Mouse (Mus musculus): ENCODE measurements around the gene Cd27.
"Not testable (repeated sequence)": the region's sequence is repeated elsewhere in the genome, so short reads cannot be mapped to it uniquely, and the experiment has no call there.

Cd27 gene

DNA sequence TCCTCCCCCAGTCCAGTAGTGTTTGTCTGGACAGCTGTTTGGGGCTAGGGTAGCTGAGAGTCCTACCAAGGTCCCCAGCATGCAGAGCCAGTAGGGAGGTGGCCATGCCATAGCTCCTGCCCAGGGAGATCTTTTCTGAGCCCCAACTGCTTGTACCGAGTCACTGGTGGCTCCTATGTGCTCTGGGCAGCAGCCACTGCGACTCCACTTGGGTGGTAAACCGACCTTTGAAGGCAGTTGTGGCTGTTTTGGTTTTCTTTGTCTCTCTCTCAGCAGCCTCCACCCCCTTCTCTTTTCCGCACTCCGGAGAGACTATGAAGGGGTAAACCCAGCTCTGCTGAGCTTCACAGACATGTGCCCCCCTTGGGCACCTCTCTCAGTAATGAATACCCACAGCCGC, at the start of gene Cd27:
Gene Cd27 (minus strand): TSS at position 229 of the 400 bp plus-strand sequence.
- no peak for DNase-seq (ENCODE audit: low read depth, low spot score)

DNA sequence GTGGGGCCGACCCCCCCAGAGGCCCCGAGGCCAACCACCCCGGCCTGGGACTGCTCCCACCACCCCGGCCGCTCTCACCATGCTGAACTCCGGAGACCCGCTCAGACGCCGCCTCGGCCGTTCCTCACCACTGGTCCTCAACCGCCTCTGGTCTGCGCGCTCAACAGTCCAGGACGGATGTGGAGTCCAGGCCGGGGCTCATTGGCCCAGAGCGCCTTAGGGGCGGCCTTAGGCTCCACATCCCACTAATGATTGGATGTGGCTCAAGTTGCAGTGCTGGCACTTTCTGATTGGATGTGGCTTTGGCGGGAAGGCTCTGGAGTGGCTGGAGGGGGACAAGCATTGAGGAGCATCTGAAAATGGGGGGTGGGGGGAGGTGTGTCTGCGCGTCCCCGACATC, 49.1 kb upstream of the Cd27 start, which contains the start of gene Tuba3a:
Gene Tuba3a (minus strand): TSS at position 153 of the 400 bp plus-strand sequence.
- peak; percentile 75 for DNase-seq (ENCODE audit: low read depth, low spot score)

DNA sequence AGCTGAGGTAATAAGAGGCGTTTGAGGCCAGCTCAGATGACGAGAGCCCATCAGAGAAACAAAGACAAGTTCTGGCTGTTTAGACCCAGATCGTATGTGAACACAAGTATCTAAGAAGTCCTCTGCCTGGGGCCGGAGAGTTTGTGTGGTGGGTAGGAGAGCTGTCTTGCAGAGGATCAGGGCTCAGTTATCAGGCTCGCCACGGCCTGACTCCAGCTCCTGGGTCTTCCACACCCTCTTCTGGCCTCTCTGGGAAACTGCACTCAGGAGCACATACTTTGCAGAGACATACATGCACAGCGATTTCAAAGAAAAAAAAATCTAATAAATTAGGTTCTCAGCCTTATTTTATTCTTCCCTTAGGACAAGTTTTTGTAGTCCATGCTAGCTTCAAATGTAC, 47.9 kb upstream of the Cd27 start:
- DNase-seq (ENCODE audit: low read depth, low spot score), result peak; percentile 63

DNA sequence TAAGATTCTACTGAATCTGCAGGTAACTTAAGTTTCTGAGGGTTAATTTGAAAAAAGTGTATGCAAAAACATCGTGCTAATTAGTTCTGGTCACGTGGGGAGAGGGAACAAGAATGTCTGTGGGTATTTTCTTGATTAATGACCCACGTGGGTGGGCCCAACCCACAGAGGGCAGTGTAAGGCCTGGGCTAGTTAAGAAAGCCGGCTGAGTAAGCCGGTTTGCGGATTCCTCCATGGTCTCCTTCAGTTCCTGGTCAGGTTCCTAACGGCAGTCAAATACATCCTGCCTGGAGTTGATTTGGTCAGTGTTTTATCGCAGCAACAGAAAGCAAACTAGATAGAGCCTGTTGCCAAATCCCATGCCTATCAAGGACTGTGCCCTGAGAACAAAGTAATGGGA, 47.4 kb upstream of the Cd27 start:
- DNase-seq (ENCODE audit: low read depth, low spot score), result no peak

DNA sequence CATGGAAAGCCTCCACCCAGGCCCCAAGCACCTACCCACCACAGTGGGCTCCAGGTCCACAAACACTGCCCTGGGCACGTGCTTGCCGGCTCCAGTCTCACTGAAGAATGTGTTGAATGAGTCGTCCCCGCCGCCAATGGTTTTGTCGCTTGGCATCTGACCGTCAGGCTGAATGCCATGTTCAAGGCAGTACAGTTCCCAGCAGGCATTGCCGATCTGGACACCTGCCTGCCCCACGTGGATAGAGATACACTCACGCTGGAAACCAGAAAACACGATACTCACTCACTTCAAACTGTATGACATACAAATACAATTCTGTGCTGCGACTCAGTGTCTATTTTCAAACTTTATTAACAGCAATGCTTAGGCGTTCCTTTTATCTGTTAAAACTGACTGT, 45.9 kb upstream of the Cd27 start:
- DNase-seq (ENCODE audit: low read depth, low spot score), result not testable (repeated sequence)

DNA sequence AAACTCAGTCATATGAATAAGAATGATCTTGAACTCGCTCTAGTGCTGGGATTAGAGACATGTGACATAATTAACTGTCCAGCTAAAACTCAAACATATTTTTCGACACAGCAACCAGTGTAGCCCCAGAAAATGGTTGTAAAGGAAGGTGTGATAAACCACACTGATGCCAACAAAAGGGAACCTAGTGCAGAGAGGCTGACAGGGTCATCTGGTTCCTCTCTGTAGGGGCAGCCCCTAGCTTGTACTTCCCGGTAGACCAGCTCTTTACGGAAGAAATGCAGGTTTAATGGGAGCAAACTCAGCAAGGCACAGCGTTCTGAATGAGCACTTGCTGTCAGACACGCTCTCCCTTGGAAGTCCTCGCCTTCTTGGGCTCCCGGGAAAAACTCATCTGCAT, 42.9 kb upstream of the Cd27 start:
- no peak for DNase-seq (ENCODE audit: low read depth, low spot score)

DNA sequence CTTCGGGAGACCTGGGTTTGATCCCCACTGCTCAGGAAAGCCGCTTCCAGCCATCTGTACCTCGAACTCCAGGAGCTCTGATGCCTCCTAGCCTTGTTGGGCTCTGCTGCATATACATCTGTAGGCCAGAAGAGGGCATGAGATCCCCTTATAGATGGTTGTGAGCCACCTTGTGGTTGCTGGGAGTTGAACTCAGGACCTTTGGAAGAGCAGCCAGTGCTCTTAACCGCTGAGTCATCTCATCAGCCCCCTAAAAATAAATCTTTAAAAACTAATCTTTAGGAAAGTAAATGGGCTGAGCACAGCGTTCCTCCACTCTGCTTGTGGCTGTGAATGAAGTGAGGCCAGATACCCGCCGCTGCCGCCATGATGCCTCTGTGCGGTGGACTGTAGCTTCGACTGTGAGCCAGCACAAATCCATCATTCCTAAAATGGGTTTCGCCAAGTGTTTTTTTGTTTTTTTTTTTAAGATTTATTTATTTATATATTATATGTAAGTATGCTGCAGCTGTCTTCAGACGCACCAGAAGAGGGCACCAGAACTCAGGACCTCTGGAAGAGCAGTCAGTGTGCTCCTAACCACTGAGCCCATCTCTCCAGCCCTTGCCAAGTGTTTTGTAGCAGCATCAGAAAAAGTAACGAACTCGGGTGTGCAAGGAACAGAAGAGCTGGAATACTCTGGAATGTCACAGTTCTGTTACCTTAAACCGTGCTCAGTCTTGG, 38.2 kb upstream of the Cd27 start:
- peak; percentile 85 for DNase-seq (ENCODE audit: low read depth, low spot score)

DNA sequence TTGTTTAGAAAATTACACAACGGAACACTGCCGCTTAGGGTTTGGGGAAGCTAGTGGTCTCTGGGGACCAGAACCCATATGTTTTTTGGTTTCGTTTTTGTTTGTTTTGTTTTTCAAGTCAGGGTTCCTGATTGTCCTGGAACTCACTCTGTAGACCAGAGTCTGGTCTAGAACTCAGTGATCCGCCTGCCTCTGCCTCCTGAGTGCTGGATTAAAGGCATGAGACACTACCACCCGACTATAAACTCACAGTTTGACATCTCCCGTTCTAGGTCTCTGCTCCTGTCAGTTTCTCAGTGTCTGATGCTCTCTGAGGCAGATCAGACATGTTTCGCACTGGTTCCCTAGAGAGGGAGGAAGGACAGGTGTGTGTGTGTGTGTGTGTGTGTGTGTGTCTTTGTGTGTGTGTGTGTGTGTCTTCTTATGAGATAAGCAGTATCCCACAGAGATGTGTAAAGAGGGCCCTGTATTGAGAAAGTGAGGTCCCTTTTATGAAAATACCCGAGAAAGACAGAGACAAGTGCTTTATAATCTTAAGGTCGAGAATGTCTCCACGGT, 35.5 kb upstream of the Cd27 start:
- no peak for DNase-seq (ENCODE audit: low read depth, low spot score)

DNA sequence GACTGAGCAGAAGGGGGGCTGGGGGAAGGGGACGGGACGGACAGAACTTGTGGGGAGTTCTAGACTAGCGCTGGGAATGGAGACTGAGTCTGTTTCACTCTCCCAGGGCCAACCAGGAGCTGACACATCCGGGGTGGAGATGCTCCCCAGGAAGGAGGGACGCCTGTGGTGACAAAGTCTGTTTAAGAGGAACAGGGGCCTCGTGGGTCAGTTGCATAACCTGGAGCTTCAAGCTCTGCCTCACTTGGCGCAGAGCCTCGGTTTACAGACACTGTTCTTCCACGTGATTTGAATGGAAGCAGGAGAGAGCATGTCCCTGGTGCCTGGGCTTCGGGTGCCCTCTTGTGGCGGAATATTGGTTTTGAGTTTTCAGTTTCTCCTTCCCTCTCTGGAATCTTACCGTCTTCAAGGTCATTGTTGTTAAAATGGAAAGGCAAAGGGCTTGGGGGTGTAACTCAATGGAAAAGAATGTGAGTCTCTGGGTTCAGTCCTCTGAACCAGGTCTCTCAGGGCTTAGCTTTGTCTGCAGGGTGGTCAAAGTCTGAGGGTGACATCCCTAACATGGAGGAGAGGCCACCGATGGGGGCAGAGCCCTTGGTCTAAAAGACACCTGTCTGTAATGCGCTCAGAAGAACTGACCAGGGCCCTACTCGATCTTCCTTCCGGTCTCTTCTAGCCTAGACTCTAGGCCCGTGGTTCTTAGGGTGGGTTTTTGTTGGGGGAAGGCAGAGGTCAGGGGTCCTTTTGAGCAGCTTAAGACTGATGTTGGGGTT, 34.8 kb upstream of the Cd27 start:
- peak; percentile 95 for DNase-seq (ENCODE audit: low read depth, low spot score)

DNA sequence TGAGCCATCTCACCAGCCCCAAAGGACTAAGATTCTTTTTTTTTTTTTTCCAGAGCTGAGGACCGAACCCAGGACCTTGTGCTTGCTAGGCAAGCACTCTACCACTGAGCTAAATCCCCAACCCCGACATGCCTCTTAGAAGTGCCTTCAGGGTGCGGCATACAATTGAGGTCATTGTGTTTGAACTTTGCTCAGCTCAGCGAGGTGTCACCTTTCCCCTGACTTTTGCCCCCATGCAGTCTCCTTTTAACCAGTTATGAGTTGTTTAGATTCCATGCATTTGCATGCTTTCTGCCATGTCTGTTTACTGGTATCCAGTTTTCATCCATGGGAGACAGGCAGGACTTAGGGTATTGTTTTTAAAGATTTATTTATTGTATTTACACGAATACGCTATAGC, 32.0 kb upstream of the Cd27 start:
- DNase-seq (ENCODE audit: low read depth, low spot score), result peak; percentile 73

DNA sequence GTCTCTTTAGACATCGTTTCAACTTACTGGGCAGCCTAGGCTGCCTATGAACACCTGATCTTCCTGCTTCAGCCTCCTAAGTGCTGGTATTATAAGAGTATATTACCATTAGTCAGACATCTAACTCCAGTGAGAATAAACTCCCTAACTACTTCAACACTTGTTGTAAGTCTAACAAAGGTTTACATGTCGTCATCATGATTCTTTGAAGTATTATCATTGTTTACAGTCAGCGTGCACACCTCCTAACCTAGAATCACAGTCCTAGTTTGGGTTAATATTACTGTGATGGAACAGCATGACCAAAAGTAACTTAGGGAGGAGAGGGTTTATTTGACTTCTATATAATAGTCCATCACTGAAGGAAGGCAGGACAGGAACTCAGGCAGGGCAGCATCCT, 30.7 kb upstream of the Cd27 start:
- no peak for DNase-seq (ENCODE audit: low read depth, low spot score)

DNA sequence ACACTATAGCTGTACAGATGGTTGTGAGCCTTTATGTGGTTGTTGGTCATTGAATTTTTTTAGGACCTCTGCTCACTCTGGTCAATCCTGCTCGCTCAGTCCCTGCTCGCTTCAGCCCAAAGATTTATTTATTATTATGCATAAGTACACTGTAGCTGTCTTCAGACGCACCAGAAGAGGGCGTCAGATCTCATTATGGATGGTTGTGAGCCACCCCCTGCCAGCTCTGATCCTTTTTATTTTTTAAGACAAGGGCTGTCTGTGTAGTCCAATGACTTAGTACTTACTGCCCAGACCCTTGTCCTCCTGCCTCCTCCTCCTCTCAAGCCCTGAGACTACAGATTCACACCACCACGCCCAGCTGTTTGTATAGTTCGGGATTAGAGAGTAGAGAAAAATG, 29.8 kb upstream of the Cd27 start:
- DNase-seq (ENCODE audit: low read depth, low spot score), result not testable (repeated sequence)

DNA sequence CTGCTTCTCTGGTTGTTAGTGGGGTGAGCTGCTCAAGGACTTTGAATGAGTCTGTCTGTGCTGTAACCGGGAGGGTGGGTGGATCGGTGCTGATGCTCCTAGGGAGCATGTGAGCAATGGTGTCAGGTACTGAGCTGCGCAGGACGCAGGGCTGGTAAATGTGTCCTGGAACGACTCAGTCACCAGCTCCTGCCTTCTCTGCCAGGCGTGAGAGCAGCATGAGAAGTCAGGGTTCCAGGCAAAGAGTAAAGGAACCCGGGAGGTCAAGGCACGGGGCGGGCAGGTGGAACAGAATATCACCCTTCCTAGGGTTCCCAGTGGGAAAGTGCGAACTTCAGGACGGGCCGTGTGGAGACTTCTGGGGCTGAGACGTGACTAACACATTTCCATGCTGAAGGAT, 29.3 kb upstream of the Cd27 start:
- no peak for DNase-seq (ENCODE audit: low read depth, low spot score)

DNA sequence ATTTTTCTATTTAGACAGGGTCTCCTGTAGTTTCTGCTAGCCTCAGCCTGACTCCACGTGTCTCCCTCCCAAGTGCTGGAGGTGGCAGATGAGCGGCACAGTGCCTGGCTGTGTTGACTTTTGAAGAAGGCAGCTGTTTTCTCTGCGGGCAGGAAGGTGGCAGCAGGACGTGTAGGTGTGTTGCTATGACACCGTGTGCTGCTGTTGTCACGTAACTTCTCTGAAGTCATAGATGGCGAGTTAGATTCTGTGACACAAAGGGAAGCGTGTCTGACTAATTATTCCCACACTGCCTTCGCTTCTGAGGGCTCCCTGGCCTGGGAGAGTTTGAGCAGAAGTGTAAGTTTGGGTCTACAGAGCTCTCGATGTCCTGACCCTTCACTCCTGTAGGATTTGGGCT, 28.4 kb upstream of the Cd27 start:
- DNase-seq (ENCODE audit: low read depth, low spot score), result no peak

DNA sequence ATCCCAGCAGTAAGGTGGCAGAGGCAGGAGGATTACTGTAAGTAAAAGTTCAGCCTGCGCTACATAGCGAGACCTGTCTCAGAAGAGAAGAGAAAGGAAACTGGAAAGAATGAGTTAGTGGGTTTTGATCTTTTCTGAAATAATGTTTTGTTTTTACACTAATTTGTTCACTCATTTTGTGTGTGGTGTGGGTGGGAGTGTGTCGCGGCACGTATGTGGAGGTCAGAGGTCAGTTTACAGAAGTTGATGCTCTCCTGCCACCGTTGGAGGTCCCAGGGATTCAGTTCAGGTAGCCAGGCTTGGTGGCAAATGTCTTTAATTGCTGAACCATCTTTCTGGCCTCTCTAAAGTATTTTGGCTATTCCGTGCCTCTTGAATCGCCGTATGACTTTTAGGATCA, 27.4 kb upstream of the Cd27 start:
- no peak for DNase-seq (ENCODE audit: low read depth, low spot score)

DNA sequence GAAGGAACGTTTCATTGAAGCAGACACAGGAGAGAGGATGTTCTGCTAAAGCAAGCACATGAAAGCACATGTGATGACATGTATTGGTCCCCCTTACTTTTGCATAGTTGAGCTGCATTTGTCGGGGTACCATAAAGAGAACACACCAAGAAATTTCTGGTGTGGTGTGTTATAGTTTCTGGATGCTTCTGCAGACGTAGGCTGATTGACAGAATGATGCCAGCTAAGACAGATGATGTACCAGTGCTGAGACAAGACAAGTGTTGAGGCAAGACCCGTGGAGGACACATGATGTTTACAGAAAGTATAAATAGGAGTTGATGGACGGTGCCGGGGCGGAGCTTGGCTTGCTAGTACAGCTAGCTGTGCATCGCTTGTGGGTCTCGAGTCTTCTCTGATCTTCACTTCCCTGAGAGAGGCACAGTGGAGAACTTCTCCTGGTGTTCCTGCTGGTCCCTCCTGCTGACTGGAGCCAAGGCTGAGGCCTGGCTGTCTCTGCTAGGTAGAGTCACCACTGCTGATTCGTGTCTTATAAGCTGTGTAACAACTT, 23.3 kb upstream of the Cd27 start:
- DNase-seq (ENCODE audit: low read depth, low spot score), result no peak

DNA sequence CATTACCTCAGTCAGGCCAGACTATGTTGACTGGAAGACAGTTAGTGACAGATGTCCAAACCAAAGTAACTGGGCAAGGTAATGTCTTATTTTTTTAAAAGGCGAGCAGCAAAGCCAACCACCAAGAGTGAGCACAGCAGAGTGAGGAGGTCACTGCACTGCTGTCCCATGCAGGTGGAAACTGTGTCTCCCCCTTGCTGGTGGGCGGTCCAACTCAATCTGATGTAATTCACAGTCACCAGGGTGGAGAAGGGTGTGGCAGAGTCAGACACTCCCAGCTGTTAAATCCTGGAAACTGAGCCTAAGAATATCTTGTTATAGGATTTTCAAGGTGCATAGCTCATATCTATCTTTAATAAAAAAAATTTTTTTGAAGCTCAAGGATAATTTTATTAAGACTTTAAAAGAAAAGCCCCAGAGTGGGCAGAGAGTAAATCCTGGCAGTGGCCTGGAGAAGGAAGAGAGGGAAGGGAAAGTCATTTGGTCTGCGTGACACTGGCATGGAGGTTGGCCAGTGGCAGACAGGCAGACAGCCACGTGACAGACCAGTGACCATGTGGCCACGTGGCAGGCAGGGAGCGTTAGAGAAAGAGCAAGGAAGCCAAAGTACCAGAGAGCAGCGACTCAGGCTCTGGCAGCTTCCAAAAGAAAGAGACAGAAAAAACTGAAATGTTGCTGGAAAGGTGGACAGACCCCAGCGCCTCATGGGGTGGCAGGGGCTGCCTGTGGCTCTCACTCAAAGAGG, 19.6 kb upstream of the Cd27 start:
- no peak for DNase-seq (ENCODE audit: low read depth, low spot score)

DNA sequence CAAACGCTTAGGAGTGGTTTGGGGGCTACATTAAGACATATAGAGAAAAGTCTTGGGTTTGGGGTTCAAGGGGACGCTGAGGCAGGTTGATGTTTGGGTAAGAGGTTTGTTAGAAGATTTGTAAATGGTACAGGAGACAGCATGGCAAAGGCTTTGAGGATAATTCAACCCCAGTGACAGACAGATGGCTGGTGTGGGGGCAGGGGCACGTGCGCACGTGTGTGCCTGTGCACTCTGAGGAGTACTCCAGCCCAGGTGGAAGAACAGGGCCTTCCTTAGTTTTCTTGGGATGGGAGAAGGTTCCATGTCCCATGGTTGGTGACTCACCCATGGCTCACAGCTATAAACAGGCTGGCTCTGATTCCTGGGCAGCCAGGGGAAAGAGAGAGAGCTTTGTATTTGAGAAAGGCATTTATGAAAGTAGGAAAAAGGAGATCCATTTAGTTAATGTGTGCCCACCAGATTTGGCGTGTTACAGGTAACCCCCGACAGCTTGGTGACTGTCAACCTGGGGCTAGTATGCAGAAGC, 18.8 kb upstream of the Cd27 start:
- no peak for DNase-seq (ENCODE audit: low read depth, low spot score)

DNA sequence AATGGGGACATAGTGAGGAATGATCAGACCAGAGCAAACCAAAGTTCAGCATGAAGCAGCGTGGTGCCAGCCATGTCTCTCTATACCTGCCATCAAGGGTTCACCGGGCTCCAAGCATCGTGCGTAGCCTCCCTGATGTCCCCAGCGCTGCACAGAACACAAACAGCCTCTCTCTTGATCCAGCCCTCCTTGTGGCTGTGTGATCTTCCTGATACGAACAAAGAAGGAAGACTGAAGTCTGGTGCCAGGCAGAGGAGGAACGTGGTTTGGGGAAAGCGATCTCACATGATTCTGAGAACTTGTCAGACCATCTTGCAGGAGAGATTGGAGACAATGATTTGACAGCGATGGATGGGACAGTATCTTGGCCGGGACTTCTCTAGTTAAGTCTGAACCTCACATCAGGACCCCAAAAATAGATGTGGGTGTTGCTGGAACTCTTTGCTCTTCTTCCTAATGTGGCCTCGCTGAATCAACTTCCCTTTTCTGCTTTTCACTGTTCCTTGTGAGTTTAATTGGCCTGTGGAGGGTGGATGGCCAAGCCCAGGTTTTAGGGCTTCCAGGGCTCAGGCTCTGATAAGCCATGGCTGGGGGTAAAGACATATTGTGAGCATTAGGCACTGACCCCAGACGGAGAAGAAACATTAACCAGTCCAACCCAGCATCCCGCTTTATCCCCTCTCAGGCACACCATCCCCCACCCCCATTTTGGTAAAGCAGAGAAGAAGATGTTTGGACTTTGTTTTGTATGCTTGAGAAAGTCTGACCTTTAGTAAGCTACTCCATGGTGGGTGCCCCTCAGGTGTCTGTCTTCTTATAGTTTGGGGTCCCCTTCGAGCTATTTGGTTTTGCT, 17.3 kb upstream of the Cd27 start:
- DNase-seq (ENCODE audit: low read depth, low spot score), result no peak

DNA sequence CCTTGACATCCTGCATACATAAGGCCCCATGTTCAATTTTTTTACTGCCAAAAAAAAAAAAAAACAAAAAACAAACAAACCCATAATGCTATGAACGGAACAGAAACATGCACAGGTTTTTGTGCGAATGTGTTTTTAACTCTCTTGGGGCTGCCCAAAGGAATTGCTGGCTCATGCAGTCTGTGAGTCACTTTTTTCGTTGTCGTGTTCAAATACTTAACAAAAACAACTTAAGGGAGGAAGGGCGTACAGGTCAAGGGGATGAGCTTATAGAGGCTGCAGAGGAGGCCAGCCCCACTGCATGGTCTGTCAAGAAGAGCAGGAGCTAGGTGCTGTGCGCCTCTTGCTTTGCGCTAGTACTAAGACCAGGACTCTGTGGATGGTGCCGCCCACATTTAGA, 15.9 kb upstream of the Cd27 start:
- DNase-seq (ENCODE audit: low read depth, low spot score), result no peak

DNA sequence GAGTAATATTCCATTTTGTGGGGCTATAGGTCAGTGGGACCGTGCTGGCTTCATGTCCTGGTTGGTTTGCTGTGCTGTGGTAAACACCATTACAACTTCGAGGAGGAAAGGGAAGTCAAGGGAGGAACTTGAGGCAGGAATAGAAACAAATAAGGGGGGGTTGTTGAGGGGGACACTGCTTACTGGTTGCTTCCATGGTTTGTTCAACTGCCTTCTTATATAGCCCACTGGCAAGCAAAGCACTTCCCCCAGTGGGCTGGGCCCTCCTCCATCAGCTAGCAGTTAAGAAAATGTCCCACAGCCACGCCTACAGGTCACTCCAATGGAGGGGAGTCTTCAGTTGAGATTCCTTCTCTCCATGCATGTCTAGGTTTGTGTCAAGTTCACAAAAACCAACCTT, 15.5 kb upstream of the Cd27 start:
- DNase-seq (ENCODE audit: low read depth, low spot score), result no peak

Measured in ES-CJ7 (cell line).